Mouse (Mus musculus) MEL (cell line): Measurements from ENCODE around the gene Ltc4s. TPM values are rescaled to one million over a fixed set of nuclear protein-coding genes. Genes with fewer than 3 reads are reported as not detected.

Experiments used
- DNase-seq: peaks from one replicate; pipeline ENCODE4 v3.0.0; 2011; ENCODE audit warnings: low read depth, low spot score
- H3K27ac ChIP-seq: 2 replicates; pipeline ENCODE4 v1.5.1; 2012; ENCODE audit warnings: low read depth, mild to moderate bottlenecking, control low read depth, low read length, moderate library complexity; ENCODE audit not compliant: control insufficient read depth
- H3K27me3 ChIP-seq, 2 experiments: fragments of 150-350 bp in 1 of 2; sonication (generic) in 1 of 2; 2 replicates each; pipeline ENCODE4 v1.6.1; 2012; ENCODE audit warnings: low read length in 2 of 2, mild to moderate bottlenecking in 2 of 2, improper control_type of control experiment in 1 of 2, moderate library complexity in 1 of 2; ENCODE audit not compliant: insufficient read depth in 2 of 2, control insufficient read depth in 1 of 2
- H3K36me3 ChIP-seq, 2 experiments: 2 replicates each; pipeline ENCODE4 v1.6.1; 2012 to 2014; ENCODE audit warnings: low read length in 2 of 2, improper control_type of control experiment in 1 of 2, inconsistent platforms in 1 of 2, mild to moderate bottlenecking in 1 of 2; ENCODE audit not compliant: insufficient read depth in 2 of 2, control insufficient read depth in 1 of 2
- H3K4me1 ChIP-seq, 2 experiments: fragments of 150-350 bp in 1 of 2; sonication (generic) in 1 of 2; 2 replicates each; pipeline ENCODE4 v1.6.1; 2012; ENCODE audit warnings: low read length in 2 of 2, improper control_type of control experiment in 1 of 2, mild to moderate bottlenecking in 1 of 2; ENCODE audit not compliant: insufficient read depth in 2 of 2, control insufficient read depth in 1 of 2
- H3K4me3 ChIP-seq, 2 experiments: fragments of 150-350 bp in 1 of 2; sonication (generic) in 1 of 2; 2 replicates each; pipeline ENCODE4 v1.5.1; 2012; ENCODE audit warnings: low read depth in 2 of 2, low read length in 2 of 2, mild to moderate bottlenecking in 2 of 2, moderate library complexity in 2 of 2, control low read depth in 1 of 2, improper control_type of control experiment in 1 of 2; ENCODE audit not compliant: control insufficient read depth in 1 of 2, insufficient read depth in 1 of 2
- H3K79me2 ChIP-seq: 2 replicates; pipeline ENCODE4 v1.6.1; 2012; ENCODE audit warnings: mild to moderate bottlenecking, low read length, moderate library complexity; ENCODE audit not compliant: control insufficient read depth, poor library complexity, insufficient read depth
- H3K9ac ChIP-seq: 2 replicates; pipeline ENCODE4 v1.6.1; 2012; ENCODE audit warnings: low read depth, mild to moderate bottlenecking, control low read depth, low read length, moderate library complexity; ENCODE audit not compliant: control insufficient read depth, poor library complexity, severe bottlenecking
- H3K9me3 ChIP-seq: fragments of 150-350 bp; sonication (generic); replicated peaks from 2 replicates; pipeline ENCODE4 v1.6.1; 2012; ENCODE audit warnings: mild to moderate bottlenecking, low read length, improper control_type of control experiment, moderate library complexity; ENCODE audit not compliant: insufficient read depth
- BHLHE40 ChIP-seq: IDR thresholded peaks from 2 replicates; pipeline ENCODE4 v1.6.1; 2012; ENCODE audit warnings: low read depth, mild to moderate bottlenecking, inconsistent platforms, low read length, improper control_type of control experiment, borderline replicate concordance
- CHD1 ChIP-seq: IDR thresholded peaks from 2 replicates; pipeline ENCODE4 v1.6.1; 2012; ENCODE audit warnings: low read depth, mild to moderate bottlenecking, inconsistent platforms, low read length, improper control_type of control experiment
- ELF1 ChIP-seq: IDR thresholded peaks from 2 replicates; pipeline ENCODE4 v1.6.1; 2014; ENCODE audit warnings: low read depth, mild to moderate bottlenecking, inconsistent platforms, low read length, improper control_type of control experiment, moderate library complexity
- ETS1 ChIP-seq: IDR thresholded peaks from 2 replicates; pipeline ENCODE4 v1.6.1; 2012; ENCODE audit warnings: low read depth, mild to moderate bottlenecking, inconsistent platforms, low read length, improper control_type of control experiment, moderate library complexity
- JUND ChIP-seq: IDR thresholded peaks from 2 replicates; pipeline ENCODE4 v1.6.1; 2011; ENCODE audit warnings: low read depth, mild to moderate bottlenecking, improper control_type of control experiment, low read length
- KAT2A ChIP-seq: conservative IDR thresholded peaks from 2 replicates; pipeline ENCODE4 v1.6.1; 2012; ENCODE audit warnings: low read depth, low read length, improper control_type of control experiment, inconsistent platforms
- MAX ChIP-seq: IDR thresholded peaks from 2 replicates; pipeline ENCODE4 v1.6.1; 2011; ENCODE audit warnings: low read length, improper control_type of control experiment
- MYC ChIP-seq: IDR thresholded peaks from 2 replicates; pipeline ENCODE4 v1.6.1; 2011; ENCODE audit warnings: low read depth, mild to moderate bottlenecking, low read length, improper control_type of control experiment, moderate library complexity
- POLR2A ChIP-seq, 2 experiments: IDR thresholded peaks; 2 replicates each; pipeline ENCODE4 v1.6.1; 2011 to 2012; ENCODE audit warnings: low read length in 2 of 2, mild to moderate bottlenecking in 2 of 2, control low read depth in 1 of 2, improper control_type of control experiment in 1 of 2, low read depth in 1 of 2, moderate library complexity in 1 of 2; ENCODE audit not compliant: control insufficient read depth in 1 of 2, insufficient read depth in 1 of 2, poor library complexity in 1 of 2
- RCOR1 ChIP-seq: IDR thresholded peaks from 2 replicates; pipeline ENCODE4 v1.6.1; 2012; ENCODE audit warnings: low read depth, mild to moderate bottlenecking, inconsistent platforms, low read length, improper control_type of control experiment
- SMC3 ChIP-seq: IDR thresholded peaks from 2 replicates; pipeline ENCODE4 v1.6.1; 2011; ENCODE audit warnings: low read depth, low read length, improper control_type of control experiment
- TBP ChIP-seq: IDR thresholded peaks from 2 replicates; pipeline ENCODE4 v1.8.0; 2011; ENCODE audit warnings: low read depth, low read length, improper control_type of control experiment
- TCF12 ChIP-seq: IDR thresholded peaks from 2 replicates; pipeline ENCODE4 v1.6.1; 2014; ENCODE audit warnings: low read depth, mild to moderate bottlenecking, inconsistent platforms, low read length, improper control_type of control experiment, moderate library complexity
- USF1 ChIP-seq: IDR thresholded peaks from 2 replicates; pipeline ENCODE4 v1.6.1; 2014; ENCODE audit warnings: low read depth, mild to moderate bottlenecking, inconsistent platforms, low read length, improper control_type of control experiment, moderate library complexity
- ZNF384 ChIP-seq: IDR thresholded peaks from 2 replicates; pipeline ENCODE4 v1.6.1; 2012; ENCODE audit warnings: low read depth, mild to moderate bottlenecking, inconsistent platforms, low read length, improper control_type of control experiment
- polyA plus RNA-seq, 2 experiments: library from polyadenylated mRNA; stranded (reverse) in 1 of 2; unstranded in 1 of 2; fragments of >175 nt in 1 of 2; fragments of >200 nt in 1 of 2; gene quantifications; 2 replicates each; pipeline versions ENCODE4 v1.2.1 to v1.2.4; 2012; ENCODE audit warnings: low replicate concordance in 2 of 2, low read depth in 1 of 2; ENCODE audit not compliant: insufficient read length in 2 of 2, insufficient read depth in 1 of 2, missing spikeins in 1 of 2
- total RNA-seq: library from RNA; depleted of rRNA; stranded (reverse); fragments of 300-350 nt; gene quantifications from 2 replicates; pipeline ENCODE4 v1.2.3, GENCODE M21; 2012

The Ltc4s gene
- total and polyA plus RNA-seq, 3 experiments, result 3.1 to 3.4 TPM; not detected in 1

- H3K79me2 ChIP-seq, result peaks cover 31% of the 10 kb centered on the region
- H3K9ac ChIP-seq, result no peak overlapping the region
- peaks cover 11 to 37% of the 10 kb centered on the region in 2 experiments for H3K36me3 ChIP-seq
- DNase-seq, result no peak
- H3K9me3 ChIP-seq, result no peaks in the 10 kb centered on the region
- peaks cover 0 to 9% of the 10 kb centered on the region in 2 experiments; a peak in 2 of 4 replicates for H3K4me1 ChIP-seq
- TF ChIP-seq POLR2A (IDR thresholded peaks at IDR 0.05; ENCODE audit: control insufficient read depth in 1 of 2, insufficient read depth in 1 of 2, low read depth in 1 of 2, low read length in 2 of 2, poor library complexity in 1 of 2), result no peak
- no peak for TF ChIP-seq JUND
- TF ChIP-seq ZNF384, result no peak
- TF ChIP-seq, all 39 proteins: peak for 0
- Histone ChIP-seq H3K27me3 (no peaks in the 10 kb centered on the region), H3K27ac (no peak overlapping the region), H3K4me3 (no peak overlapping the region)
Observed at GRCm38 (mm10) chr11:50206037-50206436, 32.4 kb downstream of the Ltc4s start.

GRCm38 (mm10) chr11:50205434-50205833 lies 33.0 kb downstream of the Ltc4s start:
- Histone ChIP-seq H3K9me3 (no peaks in the 10 kb centered on the region), H3K9ac (no peak overlapping the region), H3K27ac (no peak overlapping the region), H3K27me3 (no peaks in the 10 kb centered on the region), H3K36me3 (peaks cover 11 to 43% of the 10 kb centered on the region in 2 experiments), H3K4me3 (no peak overlapping the region), H3K4me1 (peaks cover 0 to 8% of the 10 kb centered on the region in 2 experiments; a peak in 2 of 4 replicates), H3K79me2 (peaks cover 28% of the 10 kb centered on the region)
- TF ChIP-seq MAX, result no peak
- TF ChIP-seq TBP, result no peak
- TF ChIP-seq USF1, result no peak
- TF ChIP-seq KAT2A, result no peak
- no peak for TF ChIP-seq CHD1
- TF ChIP-seq RCOR1, result no peak
- no peak for TF ChIP-seq POLR2A (IDR thresholded peaks at IDR 0.05; ENCODE audit: control insufficient read depth in 1 of 2, insufficient read depth in 1 of 2, low read depth in 1 of 2, low read length in 2 of 2, poor library complexity in 1 of 2)
- TF ChIP-seq SMC3, result no peak
- no peak for TF ChIP-seq ETS1
- TF ChIP-seq MYC, result no peak
- no peak for DNase-seq

GRCm38 (mm10) chr11:50203302-50203827 lies 35.1 kb downstream of the Ltc4s start:
- peaks cover 0 to 1% of the 10 kb centered on the region in 2 experiments; a peak in 2 of 4 replicates for H3K4me1 ChIP-seq
- DNase-seq, result no peak

More at GRCm38 (mm10) chr11:50203302-50203827, 35.1 kb downstream of the Ltc4s start:
- Histone ChIP-seq H3K4me3 (no peak overlapping the region), H3K27ac (no peak overlapping the region), H3K79me2 (peaks cover 10% of the 10 kb centered on the region), H3K36me3 (peaks cover 4 to 50% of the 10 kb centered on the region in 2 experiments; a peak in 3 of 4 replicates), H3K9ac (no peak overlapping the region), H3K27me3 (no peaks in the 10 kb centered on the region), H3K9me3 (no peaks in the 10 kb centered on the region)
- TF ChIP-seq TCF12 (no peak), MAX (no peak), ELF1 (no peak), BHLHE40 (no peak), POLR2A (IDR thresholded peaks at IDR 0.05; ENCODE audit: control insufficient read depth in 1 of 2, insufficient read depth in 1 of 2, low read depth in 1 of 2, low read length in 2 of 2, poor library complexity in 1 of 2) (no peak)
